Mouse (Mus musculus) lung, adult 2 months (tissue): ENCODE data around the gene Slc35e1.

Source experiments
- CTCF ChIP-seq: fragments of 200-500 bp; IDR thresholded peaks from 2 replicates; pipeline ENCODE4 v1.5.1; 2011; ENCODE audit warnings: mild to moderate bottlenecking, low read length, control low read depth; ENCODE audit not compliant: insufficient read depth
- POLR2A ChIP-seq: fragments of 200-500 bp; IDR thresholded peaks from 2 replicates; pipeline ENCODE4 v1.6.1; 2011; ENCODE audit warnings: low read depth, mild to moderate bottlenecking, control low read depth, low read length, borderline replicate concordance; ENCODE audit errors: extremely low read depth

GRCm38 (mm10) chr8:72492622-72493081 lies 238 bp upstream of the Slc35e1 start:
- TF ChIP-seq CTCF (no peak), POLR2A (peak; percentile 31; the same call in 1 of the 2 replicates)
